Mouse (Mus musculus) kidney, adult 11 months (tissue): ENCODE measurements at regions not wholly inside any gene's neighbourhood (a gene's known extent, or its start where the extent isn't known, plus 50 kb on each side); places are given as distances from the start of the nearest gene placed in this dataset.

Source experiments
- DNase-seq: peaks from one replicate; pipeline ENCODE4 v3.0.0; 2022

- no peak for DNase-seq
Observed at GRCm38 (mm10) chr12:118784643-118785042, 61.5 kb upstream of the Sp8 start.

DNA sequence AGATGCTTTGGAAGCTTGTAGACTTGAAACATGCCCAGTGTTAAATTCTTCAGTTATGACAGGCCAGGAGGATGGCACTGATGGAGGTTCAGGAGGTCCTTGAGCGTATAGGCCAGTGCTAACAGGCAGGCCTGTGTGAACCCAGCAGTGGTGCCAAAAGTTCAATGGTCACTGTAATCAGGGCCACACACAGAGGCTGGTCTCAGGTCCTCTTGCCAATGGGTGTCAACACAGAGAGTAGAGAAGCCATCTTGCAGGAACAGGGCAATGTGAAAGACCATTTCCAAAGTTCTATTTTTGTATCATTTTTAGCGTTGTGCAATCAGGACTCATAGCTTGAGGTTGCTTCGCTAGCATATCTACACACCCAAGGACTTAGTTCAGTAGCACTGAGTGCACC lies 64.2 kb upstream of the Sp8 start:
- DNase-seq: no peak

DNA sequence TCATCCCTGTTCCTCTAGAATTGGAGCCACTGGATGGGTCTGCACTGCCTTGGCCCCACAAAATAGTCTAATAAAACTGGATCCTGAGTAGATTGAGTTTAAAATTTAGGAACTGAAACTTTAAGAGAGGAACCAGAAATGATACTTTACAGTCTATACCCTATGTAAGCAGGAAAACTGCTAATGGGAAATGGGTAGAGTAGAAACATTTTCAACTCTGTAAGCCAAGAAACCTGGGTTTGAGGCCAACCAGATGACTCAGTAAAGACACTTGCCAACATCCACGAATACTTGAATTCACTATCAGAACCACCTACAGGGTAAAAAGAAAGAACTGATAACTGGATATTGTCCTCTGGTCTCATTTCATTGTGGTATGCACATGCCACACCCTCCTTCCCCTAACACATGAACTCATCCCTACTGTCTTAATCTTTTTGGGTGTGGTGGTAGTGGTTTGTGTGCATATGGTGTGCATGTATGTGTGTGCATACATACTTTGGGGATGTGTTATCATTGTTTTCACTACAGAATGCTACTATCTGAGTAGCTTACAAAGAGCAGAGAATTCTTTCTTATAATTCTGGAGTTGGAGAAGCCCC lies 70.6 kb upstream of the Sp8 start:
- DNase-seq: no peak

GRCm38 (mm10) chr12:118772790-118773189 lies 73.3 kb upstream of the Sp8 start:
- no peak for DNase-seq

DNA sequence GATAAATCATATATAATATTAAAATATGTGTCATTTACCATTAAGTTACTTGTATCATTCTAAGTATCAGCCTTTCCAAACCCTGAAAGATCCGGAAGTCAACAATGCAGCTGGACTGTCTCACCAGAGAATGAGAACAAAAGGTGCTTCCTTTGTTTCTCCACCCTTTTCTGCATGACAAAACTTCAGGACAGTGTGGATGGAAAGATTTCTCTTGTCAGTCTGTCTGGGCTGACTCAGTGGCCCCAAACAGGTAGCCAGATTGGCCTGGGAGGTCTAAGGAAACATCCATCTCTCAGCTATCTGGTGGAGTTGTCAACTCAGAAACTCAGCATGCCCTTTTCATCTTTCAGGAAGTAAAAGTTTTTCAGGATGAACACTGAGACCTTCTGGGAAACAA lies 79.7 kb upstream of the Sp8 start:
- no peak for DNase-seq

DNA sequence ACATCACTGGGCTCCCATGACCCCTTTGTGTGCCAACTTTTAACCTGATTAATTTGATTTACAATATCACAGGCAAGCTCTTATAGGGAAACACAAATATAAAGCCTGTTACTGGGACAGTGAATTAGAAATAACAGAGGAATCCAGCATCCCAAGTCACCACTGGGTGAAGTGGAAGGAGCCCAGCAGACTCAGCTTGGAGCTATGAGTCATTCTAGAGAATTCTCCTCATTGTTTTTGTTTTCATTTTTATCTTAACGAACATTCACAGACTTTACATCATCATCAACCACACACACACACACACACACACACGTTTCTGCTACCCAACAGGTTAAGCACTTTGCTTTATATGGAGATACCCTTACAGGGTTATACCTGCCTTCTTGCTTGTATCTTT lies 92.1 kb upstream of the Sp8 start:
- DNase-seq: no peak

- no peak for DNase-seq
Observed at GRCm38 (mm10) chr12:118739103-118739502, 107.0 kb upstream of the Sp8 start.

GRCm38 (mm10) chr12:118725891-118726290 lies 120.2 kb upstream of the Sp8 start:
- DNase-seq: no peak

- DNase-seq: no peak
Observed at GRCm38 (mm10) chr12:118719878-118720573, 126.1 kb upstream of the Sp8 start.

DNA sequence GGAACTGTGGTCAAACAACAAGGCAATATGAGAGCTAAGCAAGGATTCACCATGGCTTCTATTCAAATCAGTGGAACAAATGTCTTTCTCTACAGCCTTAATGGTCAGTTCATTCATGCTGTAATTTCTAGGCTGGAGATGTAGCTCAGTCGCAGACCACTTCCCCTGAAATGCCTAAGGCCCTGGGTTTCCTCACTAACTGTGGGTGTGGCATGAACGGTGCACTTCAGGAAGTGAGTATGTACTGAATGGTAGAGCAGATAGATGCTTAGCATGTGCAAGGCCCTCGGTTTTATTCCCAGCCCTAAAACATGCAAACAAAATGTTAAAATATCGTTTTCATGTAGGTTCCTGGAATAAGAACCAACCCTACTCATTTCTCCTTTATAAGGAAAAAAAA lies 129.3 kb upstream of the Sp8 start:
- no peak for DNase-seq

DNA sequence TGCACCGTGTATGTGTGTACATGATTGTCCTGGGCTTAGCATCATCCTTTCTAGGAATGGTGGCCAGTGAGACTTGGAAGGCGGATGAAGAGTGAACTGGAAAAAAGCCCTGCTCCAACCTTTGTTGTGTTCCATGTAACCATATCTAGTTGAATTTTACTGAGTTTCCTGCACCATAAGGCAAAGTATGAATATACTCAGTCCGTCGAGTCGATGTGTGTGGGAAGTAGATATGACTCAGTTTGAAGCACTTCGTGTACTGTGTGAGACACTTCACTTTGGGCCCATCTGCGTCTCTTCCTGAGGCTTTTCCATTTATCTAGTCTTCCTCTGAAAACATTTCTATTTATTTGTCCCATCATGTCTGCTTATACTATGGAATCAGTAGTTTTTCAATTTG lies 139.5 kb upstream of the Sp8 start:
- DNase-seq: no peak

DNA sequence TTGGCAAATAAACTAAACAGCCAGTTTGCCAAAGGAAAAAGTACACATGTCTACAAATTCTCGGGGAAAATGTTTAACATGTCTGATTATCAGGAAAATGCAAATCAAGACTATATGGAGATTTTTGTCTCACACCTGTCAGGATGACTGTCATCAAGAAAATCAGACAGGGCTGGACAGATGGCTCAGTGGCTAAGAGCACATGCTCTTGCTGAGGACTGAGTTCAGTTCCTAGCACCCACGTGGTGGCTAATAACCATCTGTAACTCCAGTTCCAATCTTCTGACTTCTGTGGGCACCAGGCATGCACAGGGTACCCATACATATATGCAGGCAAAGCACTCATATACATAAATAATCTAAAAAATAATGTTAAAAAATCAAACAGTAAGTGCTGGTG lies 141.3 kb upstream of the Sp8 start:
- no peak for DNase-seq

DNA sequence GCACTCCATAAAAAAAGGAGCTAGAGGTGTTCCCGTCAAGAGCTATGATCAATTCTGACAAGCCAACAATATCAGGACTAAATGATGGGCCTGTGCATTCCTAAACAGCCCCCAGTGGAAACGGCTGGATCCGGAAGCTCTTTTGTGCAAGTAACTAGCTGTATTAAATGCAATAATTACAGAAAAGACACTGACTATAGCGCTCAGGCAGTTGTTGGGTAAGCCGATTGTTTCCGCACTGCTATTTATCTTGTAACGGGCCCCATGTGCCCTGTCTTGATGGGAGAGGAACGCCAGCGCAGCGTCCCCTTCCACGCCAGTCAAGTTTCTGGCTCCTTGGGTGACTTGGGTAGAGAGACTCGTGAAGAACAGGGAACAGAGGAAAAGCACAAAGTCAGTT lies 142.4 kb upstream of the Sp8 start:
- DNase-seq: no peak

GRCm38 (mm10) chr12:118703068-118703662 lies 143.0 kb upstream of the Sp8 start:
- DNase-seq: no peak

- DNase-seq: no peak
Observed at GRCm38 (mm10) chr12:118701838-118702237, 144.3 kb upstream of the Sp8 start.

DNA sequence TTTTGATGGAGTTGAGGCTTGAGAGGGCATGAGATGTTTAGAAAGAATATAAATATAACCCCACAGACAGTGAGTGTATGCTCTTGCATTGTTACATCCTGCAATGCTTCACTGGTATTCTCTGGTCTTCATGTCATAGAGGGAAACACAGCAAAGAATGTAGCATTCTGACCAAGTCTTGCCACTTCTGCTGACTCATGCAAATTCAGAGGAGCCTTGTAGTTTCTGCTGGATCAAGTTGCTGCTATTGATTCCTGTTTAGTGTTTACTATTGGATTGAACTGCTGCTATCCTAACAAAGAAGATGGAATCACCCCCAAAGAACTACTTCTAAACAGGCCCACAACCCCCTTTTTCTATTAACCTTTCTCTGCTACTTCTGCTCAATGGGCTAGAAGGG lies 148.0 kb upstream of the Sp8 start:
- DNase-seq: no peak

- no peak for DNase-seq
Observed at GRCm38 (mm10) chr12:118694701-118695100, 151.4 kb upstream of the Sp8 start.

- no peak for DNase-seq
Observed at GRCm38 (mm10) chr12:118682902-118683301, 163.2 kb upstream of the Sp8 start.

GRCm38 (mm10) chr12:118677989-118678388 lies 168.1 kb upstream of the Sp8 start:
- no peak for DNase-seq

DNA sequence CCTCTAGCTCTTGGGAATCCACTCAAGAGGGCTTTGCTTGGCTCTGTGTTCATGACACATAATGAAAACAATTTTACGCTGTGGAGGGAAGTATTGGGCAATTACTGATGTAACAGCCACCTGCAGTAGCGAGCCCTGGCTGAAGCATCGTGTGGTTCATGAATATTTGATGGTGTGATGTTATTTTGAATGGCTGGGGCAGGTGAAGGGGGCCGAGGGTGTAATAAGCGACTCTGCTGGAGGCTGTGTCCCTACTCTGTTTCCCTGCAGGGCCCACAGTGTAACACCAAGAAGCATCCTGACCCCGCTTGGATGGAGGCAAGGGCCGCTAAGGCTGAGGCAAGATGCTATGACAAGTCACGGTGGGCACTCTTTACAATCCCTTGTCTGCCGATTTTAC lies 184.6 kb upstream of the Sp8 start:
- DNase-seq: no peak

GRCm38 (mm10) chr12:118661214-118661486 lies 185.0 kb upstream of the Sp8 start:
- DNase-seq: no peak

GRCm38 (mm10) chr12:118660384-118661213 lies 185.5 kb upstream of the Sp8 start:
- DNase-seq: no peak

DNA sequence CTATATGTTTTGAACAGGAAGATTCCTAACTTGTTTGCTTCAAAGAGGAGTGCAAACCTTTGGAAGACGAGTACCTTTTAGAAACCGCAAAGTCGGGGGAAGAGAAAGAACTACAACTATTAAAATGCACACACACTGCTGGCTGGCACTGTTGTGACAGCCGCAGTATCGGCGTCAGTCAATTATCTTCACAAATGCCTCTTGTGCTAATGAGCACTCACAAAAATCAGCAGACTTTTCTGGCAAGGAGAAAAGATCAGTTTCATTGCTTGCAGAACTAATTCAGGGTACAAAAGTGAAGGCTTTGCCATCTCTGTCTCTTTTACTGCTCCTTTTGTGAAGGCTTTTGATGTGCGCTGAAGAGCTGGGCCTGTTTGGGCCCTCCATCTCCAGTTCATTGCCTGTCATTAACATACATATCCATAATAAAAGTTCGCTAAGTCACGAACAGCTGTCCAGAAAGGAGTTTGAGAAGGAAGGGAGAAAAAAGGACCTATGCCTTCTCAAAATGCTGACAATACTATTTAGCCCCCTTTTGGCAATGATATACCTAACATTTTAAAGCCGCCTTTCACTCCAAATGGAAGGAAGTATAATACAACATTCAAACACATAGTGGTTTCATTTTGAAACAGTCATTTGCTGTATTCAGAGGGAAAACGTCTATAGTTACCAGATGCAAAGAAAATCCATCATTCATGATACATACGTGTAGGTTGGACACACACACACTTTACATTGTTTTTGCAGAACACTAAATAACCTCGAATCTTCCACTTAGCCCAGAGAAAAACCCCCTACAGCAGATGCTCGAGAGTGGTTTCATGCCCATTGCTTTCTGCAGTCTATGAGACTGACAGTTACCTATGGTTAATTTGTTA lies 186.6 kb upstream of the Sp8 start:
- DNase-seq: no peak
